Mouse (Mus musculus) E14TG2a.4 (cell line): ENCODE data around the gene Scfd2.

Experiments used
- CTCF ChIP-seq: conservative IDR thresholded peaks from 2 replicates; pipeline ENCODE4 v1.5.1; 2014; ENCODE audit warnings: low read length
- NANOG ChIP-seq: IDR thresholded peaks from 2 replicates; pipeline ENCODE4 v1.6.1; 2014; ENCODE audit warnings: borderline replicate concordance, low read length, mixed read lengths
- POU5F1 ChIP-seq: IDR thresholded peaks from 2 replicates; pipeline ENCODE4 v1.6.1; 2014; ENCODE audit warnings: low read length, borderline replicate concordance

GRCm38 (mm10) chr5:74222626-74223025 lies 308.9 kb downstream of the Scfd2 start:
- TF ChIP-seq CTCF: no peak
- TF ChIP-seq POU5F1: no peak
- TF ChIP-seq NANOG: no peak
